Mouse (Mus musculus) urinary bladder, adult 2 months (tissue): ENCODE measurements around the gene Gcm2. TPM values are rescaled to one million over a fixed set of nuclear protein-coding genes. Genes with fewer than 3 reads are reported as not detected.
A peak's percentile ranks its signal among the peaks of the same experiment; 100 is the strongest.

ENCODE experiments used
- DNase-seq: peaks from one replicate; pipeline ENCODE4 v3.0.0; 2022; ENCODE audit warnings: low spot score
- polyA plus RNA-seq: library from polyadenylated mRNA; depleted of rRNA; stranded (reverse); fragments of >200 nt; gene quantifications from 2 replicates; pipeline ENCODE4 v1.2.3, GENCODE M21; 2012; rRNA removed

Gcm2 gene
- not detected in 2 replicates for polyA plus RNA-seq

- no peak for DNase-seq
Observed at GRCm38 (mm10) chr13:41110935-41111334, at the start of gene Gcm2. Gcm2 (minus strand) TSS chr13:41111035.

DNA sequence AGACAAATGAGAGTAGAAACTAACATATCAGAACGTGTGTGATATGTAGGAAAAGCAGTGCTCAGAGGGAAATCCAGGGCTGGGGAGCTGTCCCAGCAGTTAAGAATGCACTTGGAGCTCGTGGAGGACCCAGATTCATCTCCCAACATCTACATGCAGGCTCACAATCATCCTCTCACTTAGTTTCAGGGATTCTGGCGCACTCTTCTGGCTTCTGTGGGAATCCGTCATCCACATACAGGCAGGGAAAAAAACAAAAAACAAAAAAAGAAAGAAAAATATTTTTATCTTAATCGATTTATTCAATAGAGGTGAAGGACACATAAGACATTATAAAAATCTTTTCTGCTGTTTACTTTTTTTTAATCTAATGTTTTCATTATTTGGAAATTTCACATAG lies 47.6 kb upstream of the Gcm2 start:
- no peak for DNase-seq

DNA sequence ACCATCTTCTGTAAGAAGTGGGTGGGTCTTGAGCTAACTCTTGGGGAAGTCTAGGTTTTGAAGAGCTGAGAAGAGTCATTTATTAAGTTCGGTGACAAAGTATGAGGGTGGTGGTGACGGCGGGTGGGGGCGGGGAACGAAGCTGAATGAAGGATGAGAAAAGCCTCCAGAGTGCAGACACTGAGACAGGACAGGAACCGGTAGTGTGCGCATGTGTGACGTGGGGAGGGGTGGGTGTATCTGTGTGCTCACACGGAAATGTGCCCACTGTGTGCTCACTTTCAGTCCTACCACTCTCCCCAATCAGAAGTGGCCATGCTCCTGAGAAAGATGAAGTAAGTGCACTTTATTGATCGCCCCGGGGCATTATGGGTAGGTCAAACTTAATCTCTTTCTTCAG lies 42.3 kb upstream of the Gcm2 start:
- DNase-seq: no peak

- DNase-seq: peak; percentile 21
Observed at GRCm38 (mm10) chr13:41146271-41146670, 35.4 kb upstream of the Gcm2 start.

- DNase-seq: no peak
Observed at GRCm38 (mm10) chr13:41145433-41145970, 34.7 kb upstream of the Gcm2 start.

- DNase-seq: no peak
Observed at GRCm38 (mm10) chr13:41134901-41135300, 24.1 kb upstream of the Gcm2 start.

GRCm38 (mm10) chr13:41129061-41129460 lies 18.2 kb upstream of the Gcm2 start:
- DNase-seq: no peak

DNA sequence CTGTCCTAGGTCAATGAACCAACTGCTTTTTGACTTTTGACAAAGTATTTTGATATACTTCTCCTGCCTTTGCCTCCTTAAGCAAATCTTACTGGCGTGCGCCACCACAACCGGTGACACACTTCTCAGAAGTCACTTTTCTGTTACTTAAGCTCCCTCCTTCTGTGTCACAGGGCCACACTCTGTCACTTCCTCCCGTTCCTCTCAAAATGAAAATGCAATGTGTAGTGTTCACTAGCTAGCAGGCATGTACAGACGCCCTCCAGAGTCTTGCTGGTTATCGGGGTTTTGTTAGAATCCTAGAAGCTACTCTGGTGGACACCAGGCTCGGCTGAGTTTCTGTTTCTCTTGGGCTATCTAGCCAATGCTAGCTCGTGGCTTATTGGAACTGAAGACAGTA lies 17.5 kb upstream of the Gcm2 start:
- DNase-seq: no peak

GRCm38 (mm10) chr13:41123666-41124225 lies 12.9 kb upstream of the Gcm2 start:
- no peak for DNase-seq

DNA sequence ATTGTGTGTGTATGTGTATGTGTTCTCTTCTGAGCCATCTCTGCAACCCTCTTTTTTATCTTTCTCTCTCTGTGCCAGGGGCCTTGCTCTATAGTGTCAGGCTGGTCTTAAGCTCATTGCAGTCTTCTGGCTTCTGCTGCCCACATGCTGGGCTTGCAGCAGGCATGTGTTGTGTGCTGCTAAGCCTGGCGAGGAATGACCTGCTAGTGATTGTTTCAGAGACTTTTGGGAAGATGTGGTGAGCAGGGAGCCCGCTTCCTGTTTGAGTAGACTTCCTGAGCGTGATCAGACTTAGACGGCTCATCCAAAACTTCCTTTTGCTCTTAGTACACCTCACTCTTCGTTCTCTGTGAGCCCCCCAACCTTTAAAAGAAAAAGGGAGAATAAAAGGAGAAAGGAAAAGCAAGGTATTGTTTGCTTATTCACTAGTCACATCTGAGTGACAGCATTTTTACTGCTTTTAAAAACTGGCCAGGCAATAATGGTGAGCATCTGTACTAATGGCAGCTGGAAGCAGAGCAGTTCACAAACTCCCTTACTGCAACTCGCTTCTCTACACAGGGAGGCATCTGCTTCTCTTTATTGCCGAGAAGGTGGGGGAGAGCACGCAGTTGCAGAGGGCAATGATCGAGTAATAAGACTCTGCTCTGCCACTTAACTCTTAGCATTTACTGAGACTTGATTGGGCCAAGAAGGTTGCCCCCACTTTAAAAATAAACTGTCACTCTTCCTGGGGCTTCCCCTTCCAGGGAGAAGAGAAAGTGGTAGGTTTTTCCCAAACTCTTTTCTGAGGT lies 8.5 kb upstream of the Gcm2 start:
- DNase-seq: no peak

DNA sequence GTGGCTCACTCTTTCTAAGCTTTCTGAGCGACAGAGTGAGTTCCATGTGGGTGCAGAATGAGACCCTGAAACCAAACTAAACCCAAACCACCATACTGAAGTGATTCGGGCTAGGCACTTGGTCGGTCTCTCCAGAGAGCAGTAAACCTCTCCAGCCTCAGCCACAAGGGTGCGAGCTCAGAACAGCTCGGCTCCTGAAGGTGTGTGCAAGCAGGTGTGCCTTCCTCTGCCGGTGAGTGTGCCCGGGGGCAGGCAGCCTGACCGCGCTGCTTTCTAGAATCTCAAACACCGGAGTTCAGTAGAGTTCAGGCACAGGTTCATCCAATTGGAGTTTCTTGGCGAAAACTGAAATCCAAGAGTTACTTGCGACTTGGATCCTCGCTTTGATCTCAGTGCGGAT lies 3.1 kb upstream of the Gcm2 start, which contains the start of gene Sycp2l:
TSS of gene Sycp2l (plus strand) at position 368 of the 400 bp plus-strand sequence.
- no peak for DNase-seq

DNA sequence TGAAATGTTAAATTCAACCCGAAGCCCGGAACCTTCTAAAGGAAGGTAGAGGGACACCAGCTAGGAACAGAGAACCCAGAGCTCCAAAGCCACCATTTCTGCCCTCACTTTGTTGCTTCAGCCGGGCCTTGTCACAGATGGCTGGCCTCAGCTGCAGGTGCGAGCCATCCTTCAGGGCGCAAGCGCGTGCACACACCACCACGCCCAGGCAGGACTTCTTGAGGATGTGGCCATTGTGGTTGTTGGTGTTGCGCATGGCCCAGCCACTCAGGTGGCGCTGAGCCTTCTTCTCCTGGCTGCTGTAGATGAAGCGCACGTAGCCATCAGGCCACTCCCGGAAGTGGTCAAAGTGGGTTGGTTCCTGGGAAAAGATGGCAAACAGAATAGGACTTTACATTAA lies 5.3 kb downstream of the Gcm2 start:
- DNase-seq: no peak

- no peak for DNase-seq
Observed at GRCm38 (mm10) chr13:41103841-41104525, 6.9 kb downstream of the Gcm2 start.

- DNase-seq: no peak
Observed at GRCm38 (mm10) chr13:41100031-41100430, 10.8 kb downstream of the Gcm2 start.

GRCm38 (mm10) chr13:41098325-41098724 lies 12.5 kb downstream of the Gcm2 start:
- DNase-seq: no peak

DNA sequence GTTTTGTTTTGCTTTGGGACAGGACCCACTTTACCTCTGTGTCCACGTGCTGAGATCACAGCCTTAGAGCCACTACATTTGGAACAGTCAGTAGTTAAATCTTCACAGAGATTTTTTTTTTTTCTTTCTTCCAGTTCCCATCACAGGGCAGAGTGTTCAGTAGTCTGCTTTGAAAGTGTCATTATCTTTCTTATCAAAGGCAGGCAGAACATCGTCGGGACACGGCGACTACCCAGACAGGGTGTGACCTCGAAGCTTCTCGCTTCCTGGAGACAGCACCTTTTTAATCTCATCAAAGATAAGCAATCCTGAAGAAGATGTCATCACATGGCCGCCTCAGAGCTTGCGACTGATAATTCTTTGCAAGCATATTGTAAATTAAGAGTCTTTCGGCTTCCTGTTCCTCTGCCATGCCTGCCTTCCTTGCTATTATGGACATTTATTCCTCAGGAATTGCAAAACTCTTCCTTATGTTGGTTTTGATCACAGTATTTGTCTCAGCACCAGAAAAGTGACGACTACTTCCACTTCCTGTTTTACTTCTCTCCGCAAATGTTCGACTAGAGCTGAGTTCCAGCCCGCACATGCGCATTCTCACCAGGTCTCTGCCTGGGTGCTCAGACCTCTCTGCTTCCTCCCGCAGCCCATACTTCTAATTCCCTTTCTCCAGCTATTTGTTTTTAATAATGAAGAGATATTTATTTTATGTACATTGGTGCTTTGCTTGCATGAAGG lies 13.3 kb downstream of the Gcm2 start:
- no peak for DNase-seq

GRCm38 (mm10) chr13:41094160-41094559 lies 16.7 kb downstream of the Gcm2 start:
- DNase-seq: no peak

DNA sequence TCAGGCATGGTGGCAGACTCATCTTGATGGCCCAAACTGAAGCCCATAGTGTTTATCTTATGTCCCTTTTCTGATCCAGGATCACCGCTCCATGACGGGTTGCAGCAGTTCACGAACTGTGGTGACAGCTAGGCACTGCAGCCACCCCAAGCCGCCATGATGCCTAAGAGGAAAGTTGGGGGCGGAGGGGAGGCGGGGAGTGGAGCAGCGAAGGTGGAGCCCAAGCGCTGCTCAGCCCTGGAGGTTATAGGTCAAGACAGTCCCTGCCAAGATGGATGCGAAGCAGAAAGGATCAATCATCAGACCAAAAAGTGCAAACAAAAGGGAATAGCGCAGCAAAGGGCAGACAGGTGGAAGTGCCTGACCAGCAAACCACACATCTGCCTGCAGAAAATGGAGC lies 19.6 kb downstream of the Gcm2 start:
- DNase-seq: no peak

DNA sequence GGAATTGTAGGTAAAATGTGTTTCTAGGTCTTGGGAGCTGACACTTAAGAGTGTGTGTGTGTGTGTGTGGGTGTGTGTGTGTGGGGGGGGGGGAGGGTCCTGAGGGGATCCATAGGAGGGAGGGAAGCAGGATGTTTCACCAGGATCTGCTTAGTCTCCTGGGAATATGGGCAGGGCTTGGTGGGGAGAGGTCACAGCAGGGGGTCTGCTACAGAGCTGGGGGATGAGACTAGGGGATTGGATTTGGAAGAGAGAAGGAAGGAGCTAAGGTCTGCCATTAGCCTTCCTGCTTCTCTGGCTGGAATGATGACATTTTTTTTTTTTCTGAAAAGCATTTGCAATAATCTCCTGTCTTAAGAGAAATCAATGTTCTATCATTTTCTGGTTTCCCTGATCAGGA lies 22.1 kb downstream of the Gcm2 start:
- no peak for DNase-seq

- no peak for DNase-seq
Observed at GRCm38 (mm10) chr13:41085140-41085539, 25.7 kb downstream of the Gcm2 start.

DNA sequence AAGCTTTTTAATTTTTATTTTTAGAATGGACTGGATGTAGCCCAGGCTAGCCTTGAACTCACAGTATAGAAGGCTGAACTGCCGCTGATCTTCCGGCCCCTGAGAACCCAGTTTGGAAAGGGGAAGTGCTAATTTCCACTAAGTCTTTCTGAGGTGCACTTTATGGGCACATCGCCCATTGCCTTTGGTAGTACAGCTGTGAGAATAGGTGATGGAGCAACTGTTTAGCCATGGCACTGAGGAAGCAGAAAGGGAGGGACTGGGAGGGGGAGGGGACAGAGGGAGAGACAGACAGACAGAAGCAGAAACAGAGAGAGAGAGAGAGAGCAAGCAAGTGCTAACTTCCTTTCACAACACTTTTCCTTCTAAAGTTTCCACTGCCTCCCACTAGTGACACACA lies 26.3 kb downstream of the Gcm2 start:
- DNase-seq: no peak

GRCm38 (mm10) chr13:41080700-41081099 lies 30.1 kb downstream of the Gcm2 start:
- DNase-seq: no peak
